Mouse (Mus musculus) CH12.LX (cell line): ENCODE measurements around the gene Heatr4. TPM values are rescaled to one million over a fixed set of nuclear protein-coding genes. Genes with fewer than 3 reads are reported as not detected.
A peak's percentile ranks its signal among the peaks of the same experiment; 100 is the strongest.

Experiments used
- DNase-seq: peaks from one replicate; pipeline ENCODE4 v3.0.0-alpha.2; 2013; ENCODE audit errors: extremely low read depth
- H3K27ac ChIP-seq: 2 replicates; pipeline ENCODE4 v1.5.1; 2012; ENCODE audit warnings: low read depth, mild to moderate bottlenecking, control low read depth, moderate library complexity; ENCODE audit not compliant: insufficient read depth
- H3K27me3 ChIP-seq: replicated peaks from 2 replicates; pipeline ENCODE3; 2012; ENCODE audit warnings: inconsistent platforms
- H3K36me3 ChIP-seq, 2 experiments: replicated peaks in 1 of 2; 2 replicates each; pipeline versions ENCODE3 to v1.6.1; 2012; ENCODE audit warnings: inconsistent platforms in 1 of 2, low read length in 1 of 2, mild to moderate bottlenecking in 1 of 2, mixed read lengths in 1 of 2, moderate library complexity in 1 of 2; ENCODE audit not compliant: control insufficient read depth in 1 of 2, insufficient read depth in 1 of 2
- H3K4me1 ChIP-seq, 2 experiments: 2 replicates each; pipeline ENCODE4 v1.6.1; 2012; ENCODE audit warnings: inconsistent platforms in 1 of 2, moderate library complexity in 1 of 2; ENCODE audit not compliant: insufficient read depth in 2 of 2, control insufficient read depth in 1 of 2
- H3K4me2 ChIP-seq: 2 replicates; pipeline ENCODE4 v1.6.1; 2012; ENCODE audit warnings: low read depth, mild to moderate bottlenecking, control low read depth; ENCODE audit not compliant: poor library complexity, insufficient read depth, severe bottlenecking
- H3K4me3 ChIP-seq, 3 experiments: fragments of 150-350 bp in 1 of 3; sonication (generic) in 1 of 3; replicated peaks in 1 of 3; 2 replicates each; pipeline versions ENCODE3 to v1.5.1; 2011 to 2012; ENCODE audit warnings: low read depth in 2 of 3, low read length in 2 of 3, mild to moderate bottlenecking in 2 of 3, moderate library complexity in 2 of 3, control low read depth in 1 of 3, improper control_type of control experiment in 1 of 3, inconsistent platforms in 1 of 3, mixed read lengths in 1 of 3; ENCODE audit not compliant: poor library complexity in 1 of 3
- H3K79me2 ChIP-seq: replicated peaks from 2 replicates; pipeline ENCODE4 v1.6.1; 2012; ENCODE audit warnings: mild to moderate bottlenecking, moderate library complexity; ENCODE audit not compliant: control insufficient read depth, poor library complexity, insufficient read depth, severe bottlenecking; ENCODE audit errors: extremely low read depth
- H3K9ac ChIP-seq: 2 replicates; pipeline ENCODE4 v1.6.1; 2012; ENCODE audit warnings: low read depth, mild to moderate bottlenecking, control low read depth, moderate library complexity; ENCODE audit not compliant: insufficient read depth
- H3K9me3 ChIP-seq: replicated peaks from 2 replicates; pipeline ENCODE3; 2012; ENCODE audit warnings: low read length, inconsistent platforms, mixed read lengths
- CHD1 ChIP-seq: IDR thresholded peaks from 2 replicates; pipeline ENCODE4 v1.6.1; 2012; ENCODE audit warnings: low read depth, low read length, improper control_type of control experiment, inconsistent platforms
- E2F4 ChIP-seq: IDR thresholded peaks from 2 replicates; pipeline ENCODE4 v1.6.1; 2011; ENCODE audit warnings: low read depth, low read length, improper control_type of control experiment; ENCODE audit not compliant: insufficient replicate concordance
- ELF1 ChIP-seq: IDR thresholded peaks from 2 replicates; pipeline ENCODE4 v1.6.1; 2014; ENCODE audit warnings: low read depth, mild to moderate bottlenecking, inconsistent platforms, low read length, improper control_type of control experiment
- EP300 ChIP-seq: IDR thresholded peaks from 2 replicates; pipeline ENCODE4 v1.6.1; 2011; ENCODE audit warnings: low read length, improper control_type of control experiment
- ETS1 ChIP-seq: conservative IDR thresholded peaks from 2 replicates; pipeline ENCODE4 v1.6.1; 2012; ENCODE audit warnings: low read depth, mild to moderate bottlenecking, inconsistent platforms, low read length, improper control_type of control experiment, moderate library complexity
- JUND ChIP-seq: conservative IDR thresholded peaks from 2 replicates; pipeline ENCODE4 v1.6.1; 2011; ENCODE audit warnings: low read depth, low read length, improper control_type of control experiment
- MEF2A ChIP-seq: IDR thresholded peaks from 2 replicates; pipeline ENCODE4 v1.6.1; 2014; ENCODE audit warnings: low read depth, mild to moderate bottlenecking, inconsistent platforms, low read length, improper control_type of control experiment, borderline replicate concordance
- POLR2AphosphoS2 ChIP-seq: IDR thresholded peaks from 2 replicates; pipeline ENCODE4 v1.6.1; 2011; ENCODE audit warnings: low read depth, low read length, improper control_type of control experiment
- SMC3 ChIP-seq: IDR thresholded peaks from 2 replicates; pipeline ENCODE4 v1.6.1; 2011; ENCODE audit warnings: low read depth, low read length, improper control_type of control experiment
- TCF12 ChIP-seq: IDR thresholded peaks from 2 replicates; pipeline ENCODE4 v1.6.1; 2014; ENCODE audit warnings: low read depth, mild to moderate bottlenecking, inconsistent platforms, low read length, improper control_type of control experiment
- USF2 ChIP-seq: conservative IDR thresholded peaks from 2 replicates; pipeline ENCODE4 v1.6.1; 2011; ENCODE audit warnings: low read depth, low read length, improper control_type of control experiment
- ZC3H11A ChIP-seq: IDR thresholded peaks from 2 replicates; pipeline ENCODE4 v1.6.1; 2012; ENCODE audit warnings: low read depth, mild to moderate bottlenecking, inconsistent platforms, low read length, improper control_type of control experiment
- ZKSCAN1 ChIP-seq: IDR thresholded peaks from 2 replicates; pipeline ENCODE4 v1.6.1; 2012; ENCODE audit warnings: low read depth, inconsistent platforms, low read length, improper control_type of control experiment, borderline replicate concordance
- dilution Hi-C: fragments of 300-500 bp; cut with MboI; formaldehyde crosslinking; loops from 2 replicates; pipeline ENCODE4 v1.14.3; 2020; ENCODE audit warnings: low sequenced_read_pairs; ENCODE audit not compliant: extremely low pct_unique_long_range_greater_than_20kb, extremely low pct_ligation_motif_present
- in situ Hi-C: fragments of 300-500 bp; cut with MboI; formaldehyde crosslinking; loops from 3 replicates; pipeline ENCODE4 v1.14.3; 2019; ENCODE audit warnings: low sequenced_read_pairs, low pct_ligation_motif_present, low pct_unique_long_range_greater_than_20kb, mixed read lengths
- polyA plus RNA-seq: library from polyadenylated mRNA; unstranded; fragments of >175 nt; gene quantifications from 2 replicates; pipeline ENCODE4 v1.2.1, GENCODE M21; 2012; ENCODE audit warnings: low read depth; ENCODE audit not compliant: insufficient read length
- total RNA-seq, 2 experiments: library from RNA; depleted of rRNA; stranded (reverse); fragments of 300-350 nt in 1 of 2; fragments of >200 nt in 1 of 2; gene quantifications; 2 replicates each; pipeline ENCODE4 v1.2.3; 2012 to 2014

Heatr4 gene
- total and polyA plus RNA-seq, 3 experiments = not detected

- Histone ChIP-seq H3K36me3 (peaks cover 4 to 8% of the 10 kb centered on the region in 2 experiments), H3K27ac (no peak overlapping the region), H3K4me2 (peak overlapping the region; percentile 80), H3K4me1 (peaks cover 4 to 19% of the 10 kb centered on the region in 2 experiments; a peak in 3 of 4 replicates), H3K4me3 (peak overlapping the region; percentile 62 to 94 (median 91)), H3K9ac (peak overlapping the region; percentile 80), H3K79me2 (peaks cover 5% of the 10 kb centered on the region; the same call in 1 of the 2 replicates)
- dilution Hi-C loops (no loop called here), in situ Hi-C loops (no loop called here)
- DNase-seq = no peak
- no peak for TF ChIP-seq E2F4
- TF ChIP-seq JUND = no peak
- TF ChIP-seq, all 38 proteins: peak for 0
- Histone ChIP-seq H3K9me3 (no peaks in the 10 kb centered on the region), H3K27me3 (no peaks in the 10 kb centered on the region)
Measured at GRCm38 (mm10) chr12:83920721-83921441, 63.8 kb downstream of the Heatr4 start.

- Histone ChIP-seq H3K4me1 (peaks cover 3 to 15% of the 10 kb centered on the region in 2 experiments; a peak in 3 of 4 replicates), H3K36me3 (peaks cover 4 to 14% of the 10 kb centered on the region in 2 experiments), H3K27me3 (no peaks in the 10 kb centered on the region), H3K9ac (no peak overlapping the region), H3K79me2 (peaks cover 5% of the 10 kb centered on the region; the same call in 1 of the 2 replicates)
- in situ Hi-C loops = no loop called here
- TF ChIP-seq TCF12 = no peak
- TF ChIP-seq ZC3H11A = no peak
- TF ChIP-seq POLR2AphosphoS2 = no peak
- no peak for TF ChIP-seq SMC3
- TF ChIP-seq, all 38 proteins: peak for 0
- Histone ChIP-seq H3K27ac (no peak overlapping the region), H3K9me3 (no peaks in the 10 kb centered on the region), H3K4me2 (no peak overlapping the region), H3K4me3 (no peak overlapping the region)
- dilution Hi-C loops = no loop called here
- DNase-seq = no peak
Measured at GRCm38 (mm10) chr12:83916884-83917283, 67.8 kb downstream of the Heatr4 start.

DNA sequence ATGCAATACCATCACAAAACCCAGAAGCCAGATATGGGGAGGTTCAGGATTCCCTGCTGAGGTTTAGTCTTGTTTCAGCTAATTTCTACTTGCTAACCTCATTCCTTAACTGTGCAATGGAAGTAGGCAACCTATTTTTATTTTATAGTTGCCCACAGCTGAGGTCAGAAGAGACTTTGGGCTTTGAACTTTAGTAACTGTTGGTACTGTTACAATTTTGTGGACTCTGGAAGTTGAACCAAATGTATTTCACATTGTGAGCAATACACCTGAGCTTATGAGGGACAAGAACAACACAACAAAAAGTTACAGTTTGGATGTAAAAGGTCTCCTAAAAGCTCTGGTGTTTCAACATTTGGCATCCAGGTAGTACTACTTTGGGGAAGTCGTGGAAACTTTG is 69.9 kb downstream of the Heatr4 start:
- Histone ChIP-seq H3K4me2 (no peak overlapping the region), H3K79me2 (no peaks in the 10 kb centered on the region), H3K4me3 (no peak overlapping the region), H3K9ac (no peak overlapping the region), H3K27me3 (no peaks in the 10 kb centered on the region)
- dilution Hi-C loops = no loop called here
- in situ Hi-C loops = no loop called here
- DNase-seq = no peak
- TF ChIP-seq CHD1 (no peak), ETS1 (no peak), MEF2A (no peak), USF2 (no peak), ZKSCAN1 (no peak), EP300 (no peak), ELF1 (no peak)
- TF ChIP-seq, all 38 proteins: peak for 0
- Histone ChIP-seq H3K36me3 (peaks cover 4 to 14% of the 10 kb centered on the region in 2 experiments), H3K9me3 (no peaks in the 10 kb centered on the region), H3K4me1 (peaks cover 3 to 8% of the 10 kb centered on the region in 2 experiments; a peak in 3 of 4 replicates), H3K27ac (no peak overlapping the region)
